Mouse (Mus musculus): ENCODE results near the gene Bricd5.

Gene Bricd5

DNA sequence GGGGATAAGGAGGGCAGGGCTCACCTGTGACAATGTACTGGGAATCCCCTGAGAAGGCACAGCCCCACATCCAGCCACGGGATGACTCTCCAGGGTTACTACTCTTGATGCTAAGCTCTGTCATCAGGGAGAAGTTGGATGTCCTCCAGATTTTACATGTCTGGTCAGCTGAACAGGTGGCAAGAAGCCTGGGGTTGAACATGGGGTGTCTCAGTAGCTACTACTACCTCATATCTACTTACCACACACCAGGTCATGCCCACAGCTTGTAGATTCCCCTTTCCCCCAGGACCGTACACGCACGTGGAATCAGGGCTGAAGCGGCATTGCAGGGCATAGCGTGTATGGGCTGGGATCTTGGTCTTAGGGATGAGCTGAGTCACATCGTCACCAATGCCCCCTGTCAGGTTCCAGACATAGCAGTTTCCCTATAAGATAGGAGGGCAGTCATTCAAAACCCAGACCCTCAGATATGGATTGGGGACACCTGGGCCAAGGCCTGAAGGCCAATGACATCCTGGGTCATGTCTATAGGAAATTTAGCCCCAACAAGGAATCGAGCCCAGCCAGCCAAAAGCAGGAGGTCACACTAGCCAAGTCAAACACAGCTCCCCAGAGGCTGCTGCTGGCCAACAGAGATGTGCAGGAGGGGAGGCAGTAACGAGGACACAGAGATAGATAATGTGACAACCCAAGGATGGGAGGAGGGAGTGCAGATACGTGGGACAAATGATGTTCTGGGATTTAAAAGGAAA is 2.5 kb downstream of the Bricd5 start:
- no peak for TF ChIP-seq GATA4 (IDR thresholded peaks at IDR 0.05; ENCODE audit: insufficient replicate concordance, low read length)

- TF ChIP-seq GATA4 (IDR thresholded peaks at IDR 0.05; ENCODE audit: insufficient replicate concordance, low read length): no peak
These were observed 3.6 kb downstream of the Bricd5 start for GRCm38 (mm10) chr17:24477053-24477984.

- TF ChIP-seq GATA4 (IDR thresholded peaks at IDR 0.05; ENCODE audit: insufficient replicate concordance, low read length): no peak
These were observed 4.4 kb downstream of the Bricd5 start for GRCm38 (mm10) chr17:24477985-24478600.

- TF ChIP-seq GATA4 (IDR thresholded peaks at IDR 0.05; ENCODE audit: insufficient replicate concordance, low read length): no peak
These were observed 5.1 kb downstream of the Bricd5 start, which contains the start of gene Mlst8 for GRCm38 (mm10) chr17:24478663-24479380. Mlst8 (minus strand) TSS chr17:24479078.

DNA sequence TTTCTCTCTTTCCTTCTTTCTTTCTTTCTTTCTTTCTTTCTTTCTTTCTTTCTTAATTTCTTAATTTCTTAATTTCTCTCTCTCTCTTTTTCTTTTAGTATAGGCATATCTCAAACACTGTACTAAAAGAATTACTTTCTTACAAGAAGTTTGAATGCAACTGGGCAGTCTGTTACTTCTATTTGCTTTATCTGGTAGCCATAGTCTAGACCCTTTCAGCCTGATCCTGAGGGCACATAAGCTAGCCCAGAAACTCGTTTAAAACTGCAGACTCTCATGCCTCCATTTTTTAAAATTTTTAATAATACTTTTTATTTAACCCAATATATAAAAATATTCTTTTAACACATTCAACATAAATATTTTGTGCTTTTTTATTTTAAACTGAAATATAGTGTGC is 5.7 kb downstream of the Bricd5 start:
- TF ChIP-seq GATA4 (IDR thresholded peaks at IDR 0.05; ENCODE audit: insufficient replicate concordance, low read length): no peak

GRCm38 (mm10) chr17:24480201-24480826 is 6.6 kb downstream of the Bricd5 start:
- no peak for TF ChIP-seq GATA4 (IDR thresholded peaks at IDR 0.05; ENCODE audit: insufficient replicate concordance, low read length)

GRCm38 (mm10) chr17:24481027-24481815 is 7.5 kb downstream of the Bricd5 start:
- no peak for TF ChIP-seq GATA4 (IDR thresholded peaks at IDR 0.05; ENCODE audit: insufficient replicate concordance, low read length)

- no peak for TF ChIP-seq GATA4 (IDR thresholded peaks at IDR 0.05; ENCODE audit: insufficient replicate concordance, low read length)
These were observed 9.8 kb downstream of the Bricd5 start for GRCm38 (mm10) chr17:24483495-24483894.

DNA sequence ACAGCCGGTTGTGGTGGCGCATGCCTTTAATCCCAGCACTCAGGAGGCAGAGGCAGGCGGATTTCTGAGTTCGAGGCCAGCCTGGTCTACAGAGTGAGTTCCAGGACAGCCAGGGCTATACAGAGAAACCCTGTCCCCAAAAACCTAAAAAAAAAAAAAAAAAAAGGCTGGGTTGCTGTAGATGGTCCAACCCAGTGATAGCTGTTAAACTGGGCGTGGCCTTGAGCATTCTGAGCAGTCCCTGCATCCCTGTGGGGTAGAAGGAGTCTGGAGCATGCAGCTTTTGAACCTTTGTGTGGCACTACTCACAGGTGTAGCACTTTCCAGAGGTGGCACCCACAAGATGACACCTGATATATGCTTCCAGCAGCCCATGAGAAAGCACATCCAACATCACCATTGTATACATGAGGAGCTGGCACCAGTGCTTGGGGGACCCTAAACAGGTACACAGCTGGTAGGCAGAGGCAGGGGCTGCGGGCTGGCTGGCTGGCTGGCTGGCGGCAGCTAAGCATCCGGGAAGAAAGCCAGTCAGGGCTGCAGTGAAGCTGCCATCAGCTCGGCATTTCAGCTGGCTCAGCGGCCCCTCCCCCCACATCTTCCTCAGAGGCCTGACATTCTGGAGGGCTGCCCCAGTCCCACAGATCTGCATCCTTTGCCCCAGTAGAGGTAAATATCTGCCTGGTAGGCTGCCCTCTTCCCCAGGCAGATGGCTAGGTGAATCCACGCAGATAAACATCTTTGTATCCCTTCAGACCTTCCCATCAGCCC is 11.6 kb downstream of the Bricd5 start:
- TF ChIP-seq GATA4 (IDR thresholded peaks at IDR 0.05; ENCODE audit: insufficient replicate concordance, low read length): no peak

DNA sequence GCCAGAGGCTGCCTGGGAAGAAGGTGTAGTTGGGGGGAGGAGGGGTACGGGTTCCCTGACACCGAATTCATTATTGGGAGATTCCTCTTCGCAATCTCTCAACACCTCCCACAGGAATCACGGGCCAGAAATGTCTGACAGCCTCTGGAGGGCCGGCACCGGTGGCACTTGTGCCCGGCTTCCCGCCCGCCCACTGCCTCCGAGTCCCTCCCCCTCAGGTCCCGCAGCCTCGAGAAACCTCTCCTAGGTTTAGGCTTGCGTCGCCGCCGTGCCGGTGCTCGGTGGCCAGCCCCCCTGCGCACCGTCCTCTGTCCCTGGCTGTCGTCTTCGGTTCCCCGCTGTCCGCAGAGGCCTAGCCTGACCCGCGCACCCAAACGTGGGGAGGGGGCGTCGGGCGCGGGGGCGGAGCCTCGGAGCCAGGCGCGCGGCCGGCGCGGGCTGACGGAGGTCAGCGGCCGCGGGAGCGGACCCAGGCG is 14.5 kb downstream of the Bricd5 start, which contains the start of gene Caskin1:
Caskin1 (plus strand) TSS at position 416 of the 476 bp plus-strand sequence.
- no peak for TF ChIP-seq GATA4 (IDR thresholded peaks at IDR 0.05; ENCODE audit: insufficient replicate concordance, low read length)

- no peak for TF ChIP-seq GATA4 (IDR thresholded peaks at IDR 0.05; ENCODE audit: insufficient replicate concordance, low read length)
These were observed 15.1 kb downstream of the Bricd5 start for GRCm38 (mm10) chr17:24488662-24489264.

- TF ChIP-seq GATA4 (IDR thresholded peaks at IDR 0.05; ENCODE audit: insufficient replicate concordance, low read length): no peak
These were observed 15.8 kb downstream of the Bricd5 start for GRCm38 (mm10) chr17:24489265-24490030.

All from liver, adult (tissue).